Mouse (Mus musculus) forebrain, embryonic 10.5 days (tissue): ENCODE measurements at regions not wholly inside any gene's neighbourhood (a gene's known extent, or its start where the extent isn't known, plus 50 kb on each side); places are given as distances from the start of the nearest gene placed in this dataset.
A peak's percentile ranks its signal among the peaks of the same experiment; 100 is the strongest.

Experiments used
- DNase-seq: peaks from one replicate; pipeline ENCODE4 v3.0.0-alpha.2; 2017; ENCODE audit warnings: low spot score; ENCODE audit errors: extremely low spot score
- H3K27ac ChIP-seq: fragments of 300-500 bp; sonication (generic); 2 replicates; pipeline ENCODE4 v1.5.1; 2016; ENCODE audit warnings: mild to moderate bottlenecking
- H3K27me3 ChIP-seq: fragments of 300-500 bp; sonication (generic); 2 replicates; pipeline ENCODE4 v1.6.1; 2016; ENCODE audit warnings: mild to moderate bottlenecking; ENCODE audit not compliant: poor library complexity, severe bottlenecking
- H3K36me3 ChIP-seq: fragments of 300-500 bp; sonication (generic); replicated peaks from 2 replicates; pipeline ENCODE4 v1.6.1; 2016; ENCODE audit warnings: mild to moderate bottlenecking, moderate library complexity
- H3K4me1 ChIP-seq: fragments of 300-500 bp; sonication (generic); 2 replicates; pipeline ENCODE4 v1.6.1; 2016
- H3K4me3 ChIP-seq: fragments of 300-500 bp; sonication (generic); 2 replicates; pipeline ENCODE4 v1.5.1; 2016; ENCODE audit warnings: mild to moderate bottlenecking, moderate library complexity
- H3K9me3 ChIP-seq: fragments of 300-500 bp; sonication (generic); 2 replicates; pipeline ENCODE4 v1.6.1; 2016; ENCODE audit warnings: mild to moderate bottlenecking, moderate library complexity
- WGBS: fragments of 180-500 bp; shearing (Covaris S2); methylation state at CpG from one replicate; pipeline ENCODE4 v1.1.7; 2016; 5-methylcytosine and 5-hydroxymethylcytosine counted together

DNA sequence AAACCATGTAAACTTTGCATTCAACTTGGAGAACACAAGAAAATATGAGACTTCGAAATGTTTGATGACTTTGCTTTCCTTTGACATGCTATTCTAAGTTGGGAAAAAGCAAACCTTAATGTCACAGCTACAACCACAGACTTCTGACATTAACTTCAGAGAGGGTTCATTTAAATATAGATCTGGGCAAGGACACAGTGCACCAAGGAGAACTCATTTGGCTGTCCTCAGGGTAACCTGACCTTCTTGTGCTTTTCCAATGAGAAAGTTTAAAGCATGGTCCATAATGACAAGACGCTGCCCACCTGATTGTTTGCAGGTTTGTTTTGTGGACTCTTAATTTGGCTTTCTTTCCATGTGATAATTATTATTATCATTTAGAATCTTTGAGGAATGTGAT lies 143.1 kb upstream of the Adamts5 start:
- WGBS, result 88% methylated on average over 2 of the region's 2 CpGs
- no peak overlapping the region for H3K4me3 ChIP-seq
- H3K27ac ChIP-seq, result no peak overlapping the region
- DNase-seq, result no peak
- no peaks in the 10 kb centered on the region for H3K9me3 ChIP-seq
- no peaks in the 10 kb centered on the region for H3K27me3 ChIP-seq
- H3K4me1 ChIP-seq, result no peaks in the 10 kb centered on the region
- no peaks in the 10 kb centered on the region for H3K36me3 ChIP-seq

DNA sequence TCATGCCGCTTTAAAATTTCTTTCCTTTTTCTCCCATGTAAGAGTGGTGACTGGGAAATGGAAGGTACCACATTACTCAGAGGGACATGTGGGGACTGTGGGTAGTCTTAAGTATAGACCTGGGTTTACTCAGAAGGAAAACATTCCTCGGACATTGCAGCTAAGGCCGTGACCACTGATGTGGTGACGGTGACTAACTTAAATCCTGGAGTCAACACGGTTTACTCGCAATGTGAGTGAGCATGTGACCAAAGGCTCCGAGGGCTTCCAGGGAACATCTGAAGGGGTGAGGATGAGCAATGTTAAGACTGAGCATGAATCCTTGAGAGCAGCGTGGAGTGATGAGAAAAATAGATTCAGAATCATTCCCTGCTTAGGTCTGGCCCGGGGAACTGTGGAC lies 133.1 kb upstream of the Adamts5 start:
- H3K27me3 ChIP-seq, result no peaks in the 10 kb centered on the region
- DNase-seq, result no peak
- no peaks in the 10 kb centered on the region for H3K9me3 ChIP-seq
- 93% methylated on average over 9 of the region's 9 CpGs for WGBS
- H3K27ac ChIP-seq, result no peak overlapping the region
- H3K4me1 ChIP-seq, result no peaks in the 10 kb centered on the region
- H3K4me3 ChIP-seq, result no peak overlapping the region
- no peaks in the 10 kb centered on the region for H3K36me3 ChIP-seq

- Histone ChIP-seq H3K4me3 (no peak overlapping the region), H3K27me3 (no peaks in the 10 kb centered on the region), H3K36me3 (no peaks in the 10 kb centered on the region), H3K9me3 (no peaks in the 10 kb centered on the region), H3K27ac (no peak overlapping the region), H3K4me1 (no peaks in the 10 kb centered on the region)
- 75% methylated on average over 2 of the region's 2 CpGs for WGBS
- DNase-seq, result no peak
Measured at GRCm38 (mm10) chr16:86027700-86028099, 126.1 kb upstream of the Adamts5 start.

DNA sequence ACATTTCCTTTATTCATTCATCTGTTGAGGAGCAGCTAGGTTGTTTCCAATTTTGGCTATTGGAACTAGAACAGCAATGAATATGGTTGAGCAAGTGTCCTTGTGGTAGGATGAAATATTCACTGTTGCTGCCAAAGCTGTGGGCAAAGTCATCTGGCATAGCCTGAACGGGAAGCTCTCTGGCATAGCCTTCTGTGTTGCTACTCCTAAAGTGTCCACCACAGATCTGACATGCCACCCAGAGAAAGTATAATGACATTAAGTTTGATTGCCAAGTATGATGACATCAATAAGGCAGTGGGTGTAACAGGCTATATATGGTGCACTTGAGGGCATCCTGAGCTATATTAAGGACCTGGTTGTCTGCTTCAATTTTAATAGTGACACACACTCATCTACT lies 113.7 kb upstream of the Adamts5 start:
- H3K4me1 ChIP-seq, result no peaks in the 10 kb centered on the region
- H3K27me3 ChIP-seq, result no peaks in the 10 kb centered on the region
- H3K27ac ChIP-seq, result no peak overlapping the region
- no peaks in the 10 kb centered on the region for H3K9me3 ChIP-seq
- no peaks in the 10 kb centered on the region for H3K36me3 ChIP-seq
- WGBS, result 90% methylated on average over 1 of the region's 1 CpGs
- DNase-seq, result no peak
- H3K4me3 ChIP-seq, result no peak overlapping the region

GRCm38 (mm10) chr16:86011051-86011450 lies 109.4 kb upstream of the Adamts5 start:
- Histone ChIP-seq H3K4me3 (no peak overlapping the region), H3K27ac (no peak overlapping the region), H3K9me3 (no peaks in the 10 kb centered on the region), H3K4me1 (peaks cover 7% of the 10 kb centered on the region; the same call in 1 of the 2 replicates), H3K27me3 (no peaks in the 10 kb centered on the region), H3K36me3 (no peaks in the 10 kb centered on the region)
- 86% methylated on average over 5 of the region's 5 CpGs for WGBS
- no peak for DNase-seq

DNA sequence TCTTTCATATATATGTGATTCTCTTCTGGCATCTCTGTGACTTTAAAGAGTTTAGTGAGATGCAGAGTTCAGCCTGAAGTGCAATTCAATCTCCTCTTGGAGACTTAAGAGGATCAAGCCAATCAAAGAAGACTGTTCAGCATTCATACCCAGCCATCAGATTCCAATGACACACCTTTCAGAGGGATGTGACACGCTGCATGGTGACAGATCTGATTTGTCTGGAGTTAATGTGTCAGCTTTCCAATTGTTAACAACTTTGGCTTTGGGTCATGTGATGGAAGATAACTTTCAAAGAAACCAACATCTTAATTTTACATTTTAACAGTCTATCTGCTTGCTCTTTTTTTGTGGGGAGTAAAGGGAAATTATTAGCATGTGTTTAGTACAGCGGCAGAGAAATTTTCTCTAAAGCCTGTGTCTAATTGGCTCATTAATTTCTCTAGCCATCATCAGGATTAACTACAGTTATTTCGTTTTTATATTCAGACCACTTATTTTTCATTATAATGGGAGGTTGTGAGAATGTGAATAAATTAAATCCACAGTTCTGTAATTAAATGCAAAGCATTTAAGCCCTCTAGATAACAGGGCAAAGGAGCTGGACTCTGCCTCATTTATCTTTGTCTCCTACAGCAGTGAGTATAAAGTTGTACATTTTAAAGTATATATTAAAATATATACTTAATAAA lies 108.2 kb upstream of the Adamts5 start:
- Histone ChIP-seq H3K27ac (no peak overlapping the region), H3K4me3 (no peak overlapping the region), H3K27me3 (no peaks in the 10 kb centered on the region), H3K36me3 (no peaks in the 10 kb centered on the region), H3K4me1 (peaks cover 7% of the 10 kb centered on the region; the same call in 1 of the 2 replicates), H3K9me3 (no peaks in the 10 kb centered on the region)
- no peak for DNase-seq
- 66% methylated on average over 3 of the region's 3 CpGs for WGBS

DNA sequence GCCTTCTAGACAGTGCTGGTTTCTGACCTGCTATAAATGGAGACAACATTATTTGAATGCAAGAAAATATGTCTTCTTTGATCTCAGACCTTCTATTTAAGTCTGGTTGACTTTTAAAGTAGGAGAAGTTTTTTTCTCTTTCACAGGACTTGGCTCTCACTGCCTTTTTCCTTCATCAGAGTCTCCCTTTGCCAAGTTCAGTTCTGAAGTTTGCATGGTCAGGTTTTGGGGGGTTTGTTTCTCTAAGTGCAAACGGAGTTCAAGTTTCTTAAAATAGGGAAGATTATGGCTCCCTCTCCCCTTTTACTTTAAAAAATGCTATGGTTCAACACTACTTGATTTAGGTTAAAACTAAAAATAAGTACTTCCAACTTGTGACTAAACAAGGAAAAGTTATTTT lies 106.2 kb upstream of the Adamts5 start:
- no peak for DNase-seq
- no peaks in the 10 kb centered on the region for H3K36me3 ChIP-seq
- H3K27me3 ChIP-seq, result no peaks in the 10 kb centered on the region
- H3K4me3 ChIP-seq, result no peak overlapping the region
- WGBS, result 88% methylated on average over 1 of the region's 1 CpGs
- peaks cover 7% of the 10 kb centered on the region; the same call in 1 of the 2 replicates for H3K4me1 ChIP-seq
- H3K9me3 ChIP-seq, result no peaks in the 10 kb centered on the region
- no peak overlapping the region for H3K27ac ChIP-seq

- H3K9me3 ChIP-seq, result no peaks in the 10 kb centered on the region
- no peak overlapping the region for H3K27ac ChIP-seq
- DNase-seq, result no peak
- no peaks in the 10 kb centered on the region for H3K4me1 ChIP-seq
- H3K4me3 ChIP-seq, result no peak overlapping the region
- 98% methylated on average over 1 of the region's 1 CpGs for WGBS
- no peaks in the 10 kb centered on the region for H3K36me3 ChIP-seq
- no peaks in the 10 kb centered on the region for H3K27me3 ChIP-seq
Measured at GRCm38 (mm10) chr16:86000846-86001245, 99.2 kb upstream of the Adamts5 start.

DNA sequence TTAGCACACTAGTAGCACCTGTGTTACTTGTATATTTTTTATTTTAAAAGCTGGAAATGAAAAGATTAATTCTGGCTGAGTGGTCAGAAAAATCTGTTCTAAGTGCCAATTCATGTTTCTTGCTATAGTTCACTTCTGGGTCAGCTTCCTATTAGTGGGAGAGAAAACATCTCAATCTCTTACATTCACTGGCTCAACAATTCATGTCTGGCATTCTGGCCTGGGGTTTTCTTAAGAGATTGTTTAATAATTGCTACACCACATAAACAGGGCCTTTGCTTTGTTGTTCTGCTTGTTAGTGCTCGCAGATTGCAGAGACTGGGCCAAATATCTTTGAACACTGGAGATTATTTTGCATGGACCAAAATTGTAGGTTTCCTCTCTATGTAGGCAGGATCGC lies 84.2 kb upstream of the Adamts5 start:
- DNase-seq, result no peak
- H3K27me3 ChIP-seq, result no peaks in the 10 kb centered on the region
- H3K4me1 ChIP-seq, result 0 out of 2 replicates have a peak, but pooled peaks cover 2% of the 10 kb centered on the region
- no peak overlapping the region for H3K4me3 ChIP-seq
- WGBS, result 82% methylated on average over 2 of the region's 2 CpGs
- H3K9me3 ChIP-seq, result no peaks in the 10 kb centered on the region
- H3K27ac ChIP-seq, result no peak overlapping the region
- H3K36me3 ChIP-seq, result no peaks in the 10 kb centered on the region

DNA sequence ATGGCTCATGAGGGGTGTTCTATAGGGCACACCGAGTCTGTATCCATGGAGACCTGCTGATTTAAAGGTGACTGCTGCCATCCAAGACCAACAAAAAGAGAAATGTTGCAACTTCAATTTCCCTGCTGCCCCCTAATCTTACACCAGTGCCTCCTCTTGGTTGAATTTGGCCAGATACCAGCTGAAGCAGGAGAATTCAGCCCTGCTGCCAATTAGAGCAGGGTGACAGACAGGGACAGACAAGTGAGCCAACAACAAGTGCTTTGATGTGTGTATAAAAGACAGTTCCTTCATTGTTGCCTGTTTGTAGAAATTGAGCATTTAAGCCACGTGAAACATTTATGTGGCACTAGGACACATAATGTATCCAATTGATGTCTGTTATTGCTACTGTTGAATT lies 75.5 kb upstream of the Adamts5 start:
- Histone ChIP-seq H3K36me3 (no peaks in the 10 kb centered on the region), H3K4me3 (no peak overlapping the region), H3K9me3 (no peaks in the 10 kb centered on the region), H3K4me1 (peaks cover 3% of the 10 kb centered on the region; the same call in 1 of the 2 replicates), H3K27me3 (no peaks in the 10 kb centered on the region), H3K27ac (no peak overlapping the region)
- WGBS, result 81% methylated on average over 2 of the region's 2 CpGs
- no peak for DNase-seq

GRCm38 (mm10) chr16:85966892-85967444 lies 65.3 kb upstream of the Adamts5 start:
- no peaks in the 10 kb centered on the region for H3K36me3 ChIP-seq
- 19% methylated on average over 4 of the region's 4 CpGs for WGBS
- no peak for DNase-seq
- no peak overlapping the region for H3K4me3 ChIP-seq
- peaks cover 34% of the 10 kb centered on the region for H3K4me1 ChIP-seq
- H3K27me3 ChIP-seq, result peaks cover 57% of the 10 kb centered on the region
- no peaks in the 10 kb centered on the region for H3K9me3 ChIP-seq
- no peak overlapping the region for H3K27ac ChIP-seq

DNA sequence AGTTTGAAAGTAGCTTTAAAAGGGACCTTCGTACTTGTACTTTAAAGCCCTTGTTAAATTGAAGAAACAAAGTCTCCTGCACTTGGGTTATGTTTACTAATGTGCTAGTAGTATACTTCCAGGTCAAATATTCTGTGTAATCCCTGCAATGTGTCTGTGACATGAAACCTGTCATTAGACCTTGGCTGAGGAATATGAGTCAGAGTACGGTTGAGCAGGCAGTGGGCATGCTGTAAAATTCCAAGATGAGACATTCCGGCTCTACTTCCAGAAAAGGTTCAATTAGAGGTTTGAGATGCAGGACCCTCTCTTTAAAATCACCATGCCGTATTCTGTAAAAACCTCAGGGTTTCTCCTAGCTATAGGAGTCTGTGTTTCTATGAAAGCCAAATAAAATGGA lies 64.6 kb upstream of the Adamts5 start:
- 68% methylated on average over 4 of the region's 4 CpGs for WGBS
- DNase-seq, result no peak
- H3K27ac ChIP-seq, result no peak overlapping the region
- H3K4me3 ChIP-seq, result no peak overlapping the region
- H3K27me3 ChIP-seq, result peaks cover 59% of the 10 kb centered on the region
- no peaks in the 10 kb centered on the region for H3K36me3 ChIP-seq
- no peaks in the 10 kb centered on the region for H3K9me3 ChIP-seq
- peaks cover 34% of the 10 kb centered on the region for H3K4me1 ChIP-seq

GRCm38 (mm10) chr16:85964352-85965210 lies 63.0 kb upstream of the Adamts5 start:
- 47% methylated on average over 2 of the region's 2 CpGs for WGBS
- no peak for DNase-seq
- H3K36me3 ChIP-seq, result no peaks in the 10 kb centered on the region
- H3K9me3 ChIP-seq, result no peaks in the 10 kb centered on the region
- peaks cover 34% of the 10 kb centered on the region for H3K4me1 ChIP-seq
- H3K27me3 ChIP-seq, result peaks cover 55% of the 10 kb centered on the region
- H3K4me3 ChIP-seq, result no peak overlapping the region
- peak overlapping the region; percentile 54; the same call in 1 of the 2 replicates for H3K27ac ChIP-seq
